Mouse (Mus musculus) E14TG2a.4 (cell line): ENCODE results near the gene Hoxa5.

Experiments
- H3K27me3 ChIP-seq: 2 replicates; pipeline ENCODE4 v1.6.1; 2014; ENCODE audit warnings: low read length, control low read depth; ENCODE audit not compliant: insufficient read depth
- H3K36me3 ChIP-seq: 2 replicates; pipeline ENCODE4 v1.6.1; 2014; ENCODE audit warnings: low read length, control low read depth; ENCODE audit not compliant: insufficient read depth
- H3K4me1 ChIP-seq: replicated peaks from 2 replicates; pipeline ENCODE4 v1.6.1; 2014; ENCODE audit warnings: low read depth, low read length, control low read depth
- H3K4me3 ChIP-seq: replicated peaks from 2 replicates; pipeline ENCODE4 v1.5.1; 2014; ENCODE audit warnings: mild to moderate bottlenecking, low read length
- H3K9me3 ChIP-seq: 2 replicates; pipeline ENCODE4 v1.6.1; 2014; ENCODE audit warnings: low read length, control low read depth
- CTCF ChIP-seq: conservative IDR thresholded peaks from 2 replicates; pipeline ENCODE4 v1.5.1; 2014; ENCODE audit warnings: low read length
- NANOG ChIP-seq: IDR thresholded peaks from 2 replicates; pipeline ENCODE4 v1.6.1; 2014; ENCODE audit warnings: borderline replicate concordance, low read length, mixed read lengths
- POU5F1 ChIP-seq: IDR thresholded peaks from 2 replicates; pipeline ENCODE4 v1.6.1; 2014; ENCODE audit warnings: low read length, borderline replicate concordance

Gene Hoxa5

DNA sequence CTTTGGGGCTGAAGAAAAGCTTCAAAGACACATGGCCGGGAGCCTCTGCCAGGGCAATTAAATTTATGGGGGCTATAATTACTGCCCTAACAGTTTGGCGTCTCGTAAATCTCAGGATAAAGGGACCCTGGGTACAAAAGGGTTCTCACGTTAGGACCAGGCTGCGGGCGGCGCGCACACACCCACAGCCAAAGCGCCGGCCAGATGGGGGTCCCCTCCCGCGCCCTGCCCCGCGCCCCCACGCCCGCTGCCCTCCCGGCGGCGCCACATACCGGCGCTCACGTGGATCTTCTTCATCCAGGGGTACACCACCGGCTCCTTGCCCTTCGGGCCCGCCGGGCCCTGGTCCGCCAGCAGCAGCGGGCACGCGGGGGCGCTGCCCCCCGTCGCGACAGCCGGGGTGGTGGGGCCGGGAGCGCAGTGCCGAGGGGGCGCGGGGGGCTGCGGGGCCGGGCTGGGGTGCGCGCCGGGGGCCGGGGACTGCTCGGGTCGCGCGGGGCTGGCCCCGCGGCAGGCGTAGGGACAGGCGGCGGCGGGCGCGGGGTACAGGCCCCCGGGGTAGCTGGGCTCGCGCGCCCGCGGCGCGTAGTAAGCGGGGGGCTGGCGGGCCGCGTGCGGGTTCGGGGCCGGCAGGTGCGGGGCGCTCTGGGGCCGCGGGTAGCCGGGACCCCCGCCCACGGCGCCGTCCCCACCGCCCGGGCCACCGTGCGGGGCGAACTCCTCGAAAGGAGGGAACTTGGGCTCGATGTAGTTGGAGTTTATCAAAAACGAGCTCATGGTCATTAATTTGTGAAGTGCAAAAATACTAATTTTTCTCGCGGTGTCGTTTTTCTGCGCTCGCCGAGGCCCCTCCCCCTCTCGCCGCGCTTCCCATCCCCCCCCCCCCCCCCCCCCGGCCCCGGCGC is 13.2 kb downstream of the Hoxa5 start, which contains the start of gene Hoxa4:
Hoxa4 (minus strand) TSS at position 848 of the 905 bp plus-strand sequence.
- TF ChIP-seq NANOG (no peak), POU5F1 (no peak)
- Histone ChIP-seq H3K36me3 (no peaks in the 10 kb centered on the region), H3K9me3 (no peaks in the 10 kb centered on the region), H3K27me3 (peaks cover 93% of the 10 kb centered on the region), H3K4me1 (peaks cover 19% of the 10 kb centered on the region), H3K4me3 (peak within 1 kb of the TSS; percentile 85)

GRCm38 (mm10) chr6:52190410-52190809 is 14.0 kb downstream of the Hoxa5 start:
- Histone ChIP-seq H3K9me3 (no peaks in the 10 kb centered on the region), H3K27me3 (peaks cover 93% of the 10 kb centered on the region), H3K4me3 (no peak overlapping the region; the same call in 1 of the 2 replicates), H3K4me1 (peaks cover 19% of the 10 kb centered on the region), H3K36me3 (no peaks in the 10 kb centered on the region)
- no peak for TF ChIP-seq POU5F1
- TF ChIP-seq CTCF, result no peak
- TF ChIP-seq NANOG, result no peak

DNA sequence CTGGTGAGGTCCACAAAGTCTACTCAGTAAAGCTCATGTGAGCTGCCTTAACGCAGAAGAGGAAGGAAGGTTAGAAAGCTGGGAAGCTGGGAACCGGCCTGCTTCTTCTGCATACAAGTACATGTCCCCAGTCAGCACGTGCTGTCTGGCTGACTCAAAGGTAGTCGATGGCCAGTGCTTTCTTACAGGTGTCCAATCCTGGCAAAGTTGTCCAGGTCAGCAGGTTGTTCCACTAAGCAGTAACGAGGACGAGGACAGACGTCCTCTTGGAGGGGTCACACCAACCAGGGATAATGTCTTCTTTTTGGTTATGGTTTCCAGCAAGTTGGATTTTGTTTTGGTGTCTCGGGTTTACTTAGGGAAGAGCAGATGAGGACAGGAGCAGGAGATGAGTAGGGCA is 14.5 kb downstream of the Hoxa5 start:
- Histone ChIP-seq H3K9me3 (no peaks in the 10 kb centered on the region), H3K27me3 (peaks cover 94% of the 10 kb centered on the region), H3K36me3 (no peaks in the 10 kb centered on the region), H3K4me3 (no peak overlapping the region), H3K4me1 (peaks cover 19% of the 10 kb centered on the region)
- TF ChIP-seq CTCF (no peak), NANOG (no peak), POU5F1 (no peak)

GRCm38 (mm10) chr6:52189172-52189591 is 15.2 kb downstream of the Hoxa5 start:
- Histone ChIP-seq H3K36me3 (no peaks in the 10 kb centered on the region), H3K4me1 (peaks cover 24% of the 10 kb centered on the region)

DNA sequence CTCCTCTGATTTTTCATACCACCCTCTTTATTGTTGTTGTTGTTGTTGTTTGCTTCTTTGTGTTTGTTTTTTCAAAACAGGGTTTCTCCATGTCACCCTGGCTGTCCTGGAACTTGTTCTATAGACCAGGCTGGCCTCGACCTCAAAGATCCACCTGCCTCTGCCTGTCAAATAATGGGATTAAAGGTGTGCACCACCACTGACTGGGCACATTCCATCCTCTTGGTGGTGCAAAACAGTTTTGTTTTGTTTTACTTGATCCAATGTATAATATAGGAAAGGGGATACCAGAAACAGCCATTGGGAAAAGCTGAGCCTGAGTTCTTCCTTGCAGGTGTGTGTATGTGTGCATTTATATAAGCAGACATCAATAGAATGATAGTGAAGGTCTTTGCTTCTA is 17.9 kb downstream of the Hoxa5 start:
- no peak overlapping the region for H3K4me3 ChIP-seq
- no peaks in the 10 kb centered on the region for H3K9me3 ChIP-seq
- no peaks in the 10 kb centered on the region for H3K36me3 ChIP-seq
- TF ChIP-seq POU5F1, result no peak
- no peak for TF ChIP-seq CTCF
- no peak for TF ChIP-seq NANOG
- peaks cover 14% of the 10 kb centered on the region for H3K4me1 ChIP-seq
- H3K27me3 ChIP-seq, result peaks cover 97% of the 10 kb centered on the region

More at GRCm38 (mm10) chr6:52189172-52189591, 15.2 kb downstream of the Hoxa5 start:
- Histone ChIP-seq H3K4me3 (no peak overlapping the region), H3K9me3 (no peaks in the 10 kb centered on the region), H3K27me3 (peaks cover 94% of the 10 kb centered on the region)
- TF ChIP-seq NANOG, result no peak
- no peak for TF ChIP-seq POU5F1
- no peak for TF ChIP-seq CTCF

DNA sequence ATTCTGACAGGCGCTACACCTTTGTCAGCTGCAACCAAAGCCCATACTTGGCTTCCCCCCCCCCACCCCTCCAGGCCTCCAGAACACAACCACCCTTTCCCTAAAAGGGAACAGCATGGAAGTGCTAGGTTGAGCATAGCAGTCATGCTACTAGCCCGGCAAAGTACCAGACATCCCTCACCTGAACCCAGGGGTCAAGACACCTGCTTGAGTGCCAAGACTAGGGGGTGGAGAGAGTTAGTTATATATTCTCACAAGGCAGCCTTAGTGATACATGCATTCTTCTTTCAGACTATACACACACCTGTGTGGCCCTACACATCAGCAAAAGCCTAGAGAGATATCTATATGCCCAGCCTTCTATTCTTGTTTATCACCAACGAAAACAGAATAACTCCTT is 18.6 kb downstream of the Hoxa5 start:
- no peaks in the 10 kb centered on the region for H3K9me3 ChIP-seq
- peaks cover 99% of the 10 kb centered on the region for H3K27me3 ChIP-seq
- H3K4me3 ChIP-seq, result no peak overlapping the region
- peaks cover 18% of the 10 kb centered on the region for H3K4me1 ChIP-seq
- H3K36me3 ChIP-seq, result no peaks in the 10 kb centered on the region
- TF ChIP-seq POU5F1 (no peak), CTCF (no peak), NANOG (no peak)

- H3K4me3 ChIP-seq, result no peak overlapping the region
- peaks cover 99% of the 10 kb centered on the region for H3K27me3 ChIP-seq
- no peak for TF ChIP-seq NANOG
- TF ChIP-seq CTCF, result no peak
- TF ChIP-seq POU5F1, result no peak
- H3K9me3 ChIP-seq, result no peaks in the 10 kb centered on the region
- H3K36me3 ChIP-seq, result no peaks in the 10 kb centered on the region
- H3K4me1 ChIP-seq, result peaks cover 18% of the 10 kb centered on the region
These were observed 19.2 kb downstream of the Hoxa5 start for GRCm38 (mm10) chr6:52185222-52185621.

DNA sequence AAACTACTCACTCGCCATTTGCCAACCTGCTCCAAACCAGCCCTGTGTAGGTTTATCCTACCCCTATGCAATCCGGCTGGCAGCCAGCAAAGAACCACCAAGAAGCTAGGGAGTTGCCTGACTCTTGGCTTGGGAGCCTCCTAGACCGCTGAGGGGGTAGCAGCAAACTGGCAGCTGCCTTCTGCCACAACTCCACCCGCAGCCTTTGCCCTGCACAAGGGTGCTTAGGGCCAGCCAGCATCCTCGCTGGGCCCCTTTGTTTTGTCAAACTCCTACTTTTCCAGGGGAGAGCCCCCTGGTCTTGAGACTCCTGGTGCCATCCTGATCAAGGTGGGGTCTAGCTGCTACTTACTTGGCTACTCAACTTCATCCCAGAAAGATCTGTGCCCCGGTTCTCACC is 19.7 kb downstream of the Hoxa5 start:
- no peaks in the 10 kb centered on the region for H3K36me3 ChIP-seq
- H3K27me3 ChIP-seq, result peaks cover 99% of the 10 kb centered on the region
- H3K4me1 ChIP-seq, result peaks cover 20% of the 10 kb centered on the region
- no peak overlapping the region for H3K4me3 ChIP-seq
- no peaks in the 10 kb centered on the region for H3K9me3 ChIP-seq
- TF ChIP-seq CTCF, result no peak
- no peak for TF ChIP-seq NANOG
- TF ChIP-seq POU5F1, result no peak
